Mouse (Mus musculus): ENCODE measurements at regions not wholly inside any gene's neighbourhood (a gene's known extent, or its start where the extent isn't known, plus 50 kb on each side); places are given as distances from the start of the nearest gene placed in this dataset.
A peak's percentile ranks its signal among the peaks of the same experiment; 100 is the strongest.

- Histone ChIP-seq H3K36me3 (ENCODE audit: insufficient read depth, low read length) (no peaks in the 10 kb centered on the region), H3K4me3 (replicated peaks; ENCODE audit: low read depth, low read length) (no peak overlapping the region), H3K27ac (no peak overlapping the region), H3K4me1 (replicated peaks; ENCODE audit: insufficient read depth, low read length) (no peaks in the 10 kb centered on the region), H3K9me3 (replicated peaks; ENCODE audit: low read length) (no peaks in the 10 kb centered on the region), H3K27me3 (ENCODE audit: insufficient read depth, low read length) (no peaks in the 10 kb centered on the region), H3K4me2 (ENCODE audit: low read length) (no peak overlapping the region), H3K9ac (ENCODE audit: low read depth, low read length) (no peak overlapping the region)
- ATAC-seq (replicated peaks; ENCODE audit: low FRiP score, low read depth) (no peak), DNase-seq (ENCODE audit: low spot score) (no peak)
- no peak for TF ChIP-seq CTCF (IDR thresholded peaks at IDR 0.05; ENCODE audit: low read depth)
Observed at GRCm38 (mm10) chr7:68656354-68656753, 92.7 kb downstream of the Arrdc4 start.

GRCm38 (mm10) chr7:68653534-68653933, 95.5 kb downstream of the Arrdc4 start:
- Histone ChIP-seq H3K36me3 (ENCODE audit: insufficient read depth, low read length) (no peaks in the 10 kb centered on the region), H3K4me2 (ENCODE audit: low read length) (no peak overlapping the region), H3K9ac (ENCODE audit: low read depth, low read length) (no peak overlapping the region), H3K27ac (no peak overlapping the region), H3K4me1 (replicated peaks; ENCODE audit: insufficient read depth, low read length) (no peaks in the 10 kb centered on the region), H3K27me3 (ENCODE audit: insufficient read depth, low read length) (no peaks in the 10 kb centered on the region), H3K4me3 (replicated peaks; ENCODE audit: low read depth, low read length) (no peak overlapping the region), H3K9me3 (replicated peaks; ENCODE audit: low read length) (no peaks in the 10 kb centered on the region)
- DNase-seq (ENCODE audit: low spot score) (no peak), ATAC-seq (replicated peaks; ENCODE audit: low FRiP score, low read depth) (no peak)
- WGBS: 79% methylated on average over 1 of the region's 1 CpGs
- TF ChIP-seq CTCF (IDR thresholded peaks at IDR 0.05; ENCODE audit: low read depth): no peak

GRCm38 (mm10) chr7:68651418-68651817, 97.6 kb downstream of the Arrdc4 start:
- H3K4me2 ChIP-seq (ENCODE audit: low read length): no peak overlapping the region
- no peaks in the 10 kb centered on the region for H3K9me3 ChIP-seq (replicated peaks; ENCODE audit: low read length)
- H3K4me3 ChIP-seq (replicated peaks; ENCODE audit: low read depth, low read length): no peak overlapping the region
- H3K27ac ChIP-seq: no peak overlapping the region
- no peaks in the 10 kb centered on the region for H3K4me1 ChIP-seq (replicated peaks; ENCODE audit: insufficient read depth, low read length)
- H3K9ac ChIP-seq (ENCODE audit: low read depth, low read length): no peak overlapping the region
- 66% methylated on average over 4 of the region's 4 CpGs for WGBS
- DNase-seq (ENCODE audit: low spot score) (peak; percentile 64), ATAC-seq (replicated peaks; ENCODE audit: low FRiP score, low read depth) (no peak)
- H3K36me3 ChIP-seq (ENCODE audit: insufficient read depth, low read length): no peaks in the 10 kb centered on the region
- TF ChIP-seq CTCF (IDR thresholded peaks at IDR 0.05; ENCODE audit: low read depth): peak; percentile 78
- H3K27me3 ChIP-seq (ENCODE audit: insufficient read depth, low read length): no peaks in the 10 kb centered on the region

GRCm38 (mm10) chr7:68637556-68638215, 111.4 kb downstream of the Arrdc4 start:
- DNase-seq (ENCODE audit: low spot score) (peak; percentile 78), ATAC-seq (replicated peaks; ENCODE audit: low FRiP score, low read depth) (no peak)
- Histone ChIP-seq H3K4me1 (replicated peaks; ENCODE audit: insufficient read depth, low read length) (no peaks in the 10 kb centered on the region), H3K9ac (ENCODE audit: low read depth, low read length) (no peak overlapping the region), H3K4me3 (replicated peaks; ENCODE audit: low read depth, low read length) (no peak overlapping the region), H3K27ac (0 out of 2 replicates have a peak overlapping the region, but pooled peaks have one; percentile 36), H3K27me3 (ENCODE audit: insufficient read depth, low read length) (no peaks in the 10 kb centered on the region), H3K36me3 (ENCODE audit: insufficient read depth, low read length) (no peaks in the 10 kb centered on the region), H3K4me2 (ENCODE audit: low read length) (no peak overlapping the region), H3K9me3 (replicated peaks; ENCODE audit: low read length) (no peaks in the 10 kb centered on the region)
- TF ChIP-seq CTCF (IDR thresholded peaks at IDR 0.05; ENCODE audit: low read depth): no peak
- WGBS: 30% methylated on average over 7 of the region's 7 CpGs

GRCm38 (mm10) chr7:68621080-68621479, 128.0 kb downstream of the Arrdc4 start:
- DNase-seq (ENCODE audit: low spot score) (no peak), ATAC-seq (replicated peaks; ENCODE audit: low FRiP score, low read depth) (no peak)
- no peak overlapping the region for H3K4me3 ChIP-seq (replicated peaks; ENCODE audit: low read depth, low read length)
- H3K27ac ChIP-seq: no peak overlapping the region
- H3K27me3 ChIP-seq (ENCODE audit: insufficient read depth, low read length): no peaks in the 10 kb centered on the region
- TF ChIP-seq CTCF (IDR thresholded peaks at IDR 0.05; ENCODE audit: low read depth): no peak
- no peak overlapping the region for H3K9ac ChIP-seq (ENCODE audit: low read depth, low read length)
- H3K36me3 ChIP-seq (ENCODE audit: insufficient read depth, low read length): no peaks in the 10 kb centered on the region
- H3K4me1 ChIP-seq (replicated peaks; ENCODE audit: insufficient read depth, low read length): no peaks in the 10 kb centered on the region
- no peaks in the 10 kb centered on the region for H3K9me3 ChIP-seq (replicated peaks; ENCODE audit: low read length)
- WGBS: 88% methylated on average over 3 of the region's 3 CpGs
- no peak overlapping the region for H3K4me2 ChIP-seq (ENCODE audit: low read length)

GRCm38 (mm10) chr7:68610499-68610898, 138.5 kb downstream of the Arrdc4 start:
- no peak for TF ChIP-seq CTCF (IDR thresholded peaks at IDR 0.05; ENCODE audit: low read depth)
- no peak for ATAC-seq (replicated peaks; ENCODE audit: low FRiP score, low read depth)
- Histone ChIP-seq H3K9me3 (replicated peaks; ENCODE audit: low read length) (no peaks in the 10 kb centered on the region), H3K4me2 (ENCODE audit: low read length) (no peak overlapping the region), H3K4me3 (replicated peaks; ENCODE audit: low read depth, low read length) (no peak overlapping the region), H3K27ac (no peak overlapping the region), H3K9ac (ENCODE audit: low read depth, low read length) (no peak overlapping the region), H3K36me3 (ENCODE audit: insufficient read depth, low read length) (no peaks in the 10 kb centered on the region), H3K27me3 (ENCODE audit: insufficient read depth, low read length) (no peaks in the 10 kb centered on the region), H3K4me1 (replicated peaks; ENCODE audit: insufficient read depth, low read length) (no peaks in the 10 kb centered on the region)
- WGBS: 91% methylated on average over 4 of the region's 4 CpGs
- no peak for DNase-seq (ENCODE audit: low spot score)

- Histone ChIP-seq H3K27ac (no peak overlapping the region), H3K4me2 (ENCODE audit: low read length) (no peak overlapping the region)
- 77% methylated on average over 4 of the region's 4 CpGs for WGBS
Observed at GRCm38 (mm10) chr7:68607170-68607569, 141.9 kb downstream of the Arrdc4 start.

More at GRCm38 (mm10) chr7:68607170-68607569, 141.9 kb downstream of the Arrdc4 start:
- no peaks in the 10 kb centered on the region for H3K9me3 ChIP-seq (replicated peaks; ENCODE audit: low read length)
- H3K4me3 ChIP-seq (replicated peaks; ENCODE audit: low read depth, low read length): no peak overlapping the region
- no peaks in the 10 kb centered on the region for H3K4me1 ChIP-seq (replicated peaks; ENCODE audit: insufficient read depth, low read length)
- no peak for ATAC-seq (replicated peaks; ENCODE audit: low FRiP score, low read depth)
- H3K36me3 ChIP-seq (ENCODE audit: insufficient read depth, low read length): no peaks in the 10 kb centered on the region
- no peaks in the 10 kb centered on the region for H3K27me3 ChIP-seq (ENCODE audit: insufficient read depth, low read length)
- DNase-seq (ENCODE audit: low spot score): no peak
- H3K9ac ChIP-seq (ENCODE audit: low read depth, low read length): no peak overlapping the region
- no peak for TF ChIP-seq CTCF (IDR thresholded peaks at IDR 0.05; ENCODE audit: low read depth)

All from kidney, postnatal 0 days (tissue).